Mouse (Mus musculus): ENCODE measurements around the gene Bub1. TPM values are rescaled to one million over a fixed set of nuclear protein-coding genes. Genes with fewer than 3 reads are reported as not detected.
A peak's percentile ranks its signal among the peaks of the same experiment; 100 is the strongest.

Gene Bub1
- polyA plus RNA-seq, 1 experiment from 2014 or later = 1.4 TPM

DNA sequence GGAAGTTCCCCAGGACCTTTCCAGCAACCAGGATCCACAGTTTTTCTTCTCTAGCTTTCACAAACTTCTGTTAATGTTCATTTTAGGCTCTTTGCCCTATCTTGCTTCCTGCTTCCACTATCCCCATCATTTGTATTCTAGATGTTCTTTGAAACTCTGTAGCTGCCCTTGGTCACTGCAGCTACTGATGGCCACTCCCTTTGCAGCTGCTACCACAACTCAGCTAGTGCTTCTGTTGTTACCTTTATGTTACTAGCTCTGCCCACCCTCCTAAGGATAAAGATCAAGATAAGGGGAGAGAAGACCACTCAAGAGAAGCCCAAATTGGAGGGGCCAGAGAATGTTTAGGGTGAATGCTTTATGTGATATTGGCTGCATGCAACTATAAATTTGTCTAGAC, 14.3 kb upstream of the Bub1 start:
- DNase-seq (ENCODE audit: low spot score) (no peak), ATAC-seq (no peak)
- H3K27ac ChIP-seq (ENCODE audit: low read length) = no peak overlapping the region
- TF ChIP-seq CTCF (IDR thresholded peaks at IDR 0.05) (no peak), EP300 (IDR thresholded peaks at IDR 0.05) (no peak)
- no peaks in the 10 kb centered on the region for H3K27me3 ChIP-seq (replicated peaks; ENCODE audit: insufficient read depth, low read length)
- H3K9ac ChIP-seq (replicated peaks; ENCODE audit: low read depth) = no peak overlapping the region
- H3K36me3 ChIP-seq (ENCODE audit: insufficient read depth, low read length) = no peaks in the 10 kb centered on the region
- H3K9me3 ChIP-seq (ENCODE audit: low read length) = no peaks in the 10 kb centered on the region
- H3K4me3 ChIP-seq (ENCODE audit: low read depth, low read length) = no peak overlapping the region
- H3K4me1 ChIP-seq (ENCODE audit: insufficient read depth, low read depth, low read length) = no peaks in the 10 kb centered on the region
- no peak overlapping the region for H3K4me2 ChIP-seq (replicated peaks; ENCODE audit: low read depth, low read length)

GRCm38 (mm10) chr2:127845346-127845982, 13.8 kb upstream of the Bub1 start:
- no peaks in the 10 kb centered on the region for H3K9me3 ChIP-seq (ENCODE audit: low read length)
- TF ChIP-seq EP300 (IDR thresholded peaks at IDR 0.05) = no peak
- TF ChIP-seq CTCF (IDR thresholded peaks at IDR 0.05) = peak; percentile 64
- 34% methylated on average over 7 of the region's 7 CpGs for WGBS
- H3K27me3 ChIP-seq (replicated peaks; ENCODE audit: insufficient read depth, low read length) = no peaks in the 10 kb centered on the region; the same call in 1 of the 2 replicates
- DNase-seq (ENCODE audit: low spot score) (peak; percentile 78), ATAC-seq (peak; percentile 53; the same call in 1 of the 2 replicates)
- no peak overlapping the region for H3K9ac ChIP-seq (replicated peaks; ENCODE audit: low read depth)
- H3K36me3 ChIP-seq (ENCODE audit: insufficient read depth, low read length) = no peaks in the 10 kb centered on the region
- H3K4me1 ChIP-seq (ENCODE audit: insufficient read depth, low read depth, low read length) = no peaks in the 10 kb centered on the region
- no peak overlapping the region for H3K27ac ChIP-seq (ENCODE audit: low read length)
- H3K4me2 ChIP-seq (replicated peaks; ENCODE audit: low read depth, low read length) = no peak overlapping the region
- H3K4me3 ChIP-seq (ENCODE audit: low read depth, low read length) = no peak overlapping the region

- H3K4me1 ChIP-seq (ENCODE audit: insufficient read depth, low read depth, low read length) = no peaks in the 10 kb centered on the region
- no peaks in the 10 kb centered on the region for H3K36me3 ChIP-seq (ENCODE audit: insufficient read depth, low read length)
- no peak for ATAC-seq
- no peak overlapping the region for H3K9ac ChIP-seq (replicated peaks; ENCODE audit: low read depth)
- peaks cover 5% of the 10 kb centered on the region; the same call in 1 of the 2 replicates for H3K27me3 ChIP-seq (replicated peaks; ENCODE audit: insufficient read depth, low read length)
- no peak overlapping the region for H3K4me2 ChIP-seq (replicated peaks; ENCODE audit: low read depth, low read length)
- TF ChIP-seq EP300 (IDR thresholded peaks at IDR 0.05) = no peak
- no peak for TF ChIP-seq CTCF (IDR thresholded peaks at IDR 0.05)
- no peak for DNase-seq (ENCODE audit: low spot score)
- WGBS = 66% methylated on average over 3 of the region's 3 CpGs
- no peak overlapping the region for H3K4me3 ChIP-seq (ENCODE audit: low read depth, low read length)
- H3K9me3 ChIP-seq (ENCODE audit: low read length) = no peaks in the 10 kb centered on the region
- no peak overlapping the region for H3K27ac ChIP-seq (ENCODE audit: low read length)
These were observed 10.8 kb upstream of the Bub1 start for GRCm38 (mm10) chr2:127842421-127842820.

DNA sequence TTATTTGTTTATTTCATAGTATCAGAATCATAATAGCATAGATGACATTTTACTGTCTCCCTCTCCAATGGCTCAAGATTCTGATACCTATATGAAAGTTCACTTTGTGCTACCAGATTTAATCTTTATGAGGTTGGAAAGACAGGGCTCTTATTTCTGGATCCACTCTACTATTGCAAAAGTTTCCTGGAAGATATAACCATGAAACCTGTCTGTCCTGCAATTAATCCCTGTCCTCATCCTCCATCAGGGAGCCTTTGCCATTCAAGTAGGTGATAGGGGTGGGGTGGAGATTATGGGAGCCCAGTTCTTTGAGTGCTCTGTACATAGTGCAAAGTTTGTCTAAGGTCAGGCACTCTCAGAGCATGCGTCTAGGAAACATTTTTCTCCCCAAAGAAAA, 9.7 kb upstream of the Bub1 start:
- WGBS = 54% methylated on average over 1 of the region's 1 CpGs
- Histone ChIP-seq H3K9me3 (ENCODE audit: low read length) (no peaks in the 10 kb centered on the region), H3K36me3 (ENCODE audit: insufficient read depth, low read length) (no peaks in the 10 kb centered on the region), H3K9ac (replicated peaks; ENCODE audit: low read depth) (no peak overlapping the region), H3K4me1 (ENCODE audit: insufficient read depth, low read depth, low read length) (no peaks in the 10 kb centered on the region), H3K4me3 (ENCODE audit: low read depth, low read length) (no peak overlapping the region), H3K27ac (ENCODE audit: low read length) (no peak overlapping the region), H3K27me3 (replicated peaks; ENCODE audit: insufficient read depth, low read length) (peaks cover 5% of the 10 kb centered on the region; the same call in 1 of the 2 replicates), H3K4me2 (replicated peaks; ENCODE audit: low read depth, low read length) (no peak overlapping the region)
- no peak for DNase-seq (ENCODE audit: low spot score)
- ATAC-seq = no peak
- TF ChIP-seq CTCF (IDR thresholded peaks at IDR 0.05) = no peak
- TF ChIP-seq EP300 (IDR thresholded peaks at IDR 0.05) = no peak

- peak overlapping the region; percentile 17; the same call in 1 of the 2 replicates for H3K4me2 ChIP-seq (replicated peaks; ENCODE audit: low read depth, low read length)
- no peaks in the 10 kb centered on the region for H3K9me3 ChIP-seq (ENCODE audit: low read length)
- no peak for TF ChIP-seq EP300 (IDR thresholded peaks at IDR 0.05)
- TF ChIP-seq CTCF (IDR thresholded peaks at IDR 0.05) = no peak
- peaks cover 5% of the 10 kb centered on the region; the same call in 1 of the 2 replicates for H3K27me3 ChIP-seq (replicated peaks; ENCODE audit: insufficient read depth, low read length)
- no peak overlapping the region for H3K4me3 ChIP-seq (ENCODE audit: low read depth, low read length)
- H3K9ac ChIP-seq (replicated peaks; ENCODE audit: low read depth) = no peak overlapping the region
- no peaks in the 10 kb centered on the region for H3K36me3 ChIP-seq (ENCODE audit: insufficient read depth, low read length)
- H3K27ac ChIP-seq (ENCODE audit: low read length) = no peak overlapping the region
- WGBS = 17% methylated on average over 11 of the region's 11 CpGs
- ATAC-seq (no peak), DNase-seq (ENCODE audit: low spot score) (no peak)
- H3K4me1 ChIP-seq (ENCODE audit: insufficient read depth, low read depth, low read length) = no peaks in the 10 kb centered on the region
These were observed 7.8 kb upstream of the Bub1 start for GRCm38 (mm10) chr2:127839425-127839824.

DNA sequence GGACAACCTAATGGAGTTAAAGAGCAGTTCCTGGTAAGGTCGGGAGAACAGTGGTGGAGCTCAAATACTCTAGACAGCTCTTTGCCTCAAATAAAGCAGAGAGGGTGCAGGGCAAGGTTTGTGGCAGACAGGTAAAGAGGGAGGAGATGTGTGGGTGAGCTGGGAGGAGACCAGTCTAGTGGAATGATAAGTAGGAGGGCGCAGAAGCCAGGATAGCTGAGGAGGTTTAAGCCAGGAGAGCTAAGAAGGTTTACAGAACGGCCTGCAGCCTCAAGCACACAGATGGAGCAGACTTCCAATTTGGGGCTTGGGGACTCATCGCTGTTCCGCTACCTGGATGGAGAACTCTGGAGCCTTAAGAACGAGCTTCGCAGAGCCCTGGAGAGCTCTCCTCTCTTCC, 6.9 kb upstream of the Bub1 start, which contains the start of gene Acoxl:
Gene Acoxl (plus strand): TSS at position 301 of the 400 bp plus-strand sequence.
- Histone ChIP-seq H3K9me3 (ENCODE audit: low read length) (no peaks in the 10 kb centered on the region), H3K4me3 (ENCODE audit: low read depth, low read length) (no peak within 1 kb of the TSS), H3K4me2 (replicated peaks; ENCODE audit: low read depth, low read length) (peak within 1 kb of the TSS; percentile 17; the same call in 1 of the 2 replicates), H3K27me3 (replicated peaks; ENCODE audit: insufficient read depth, low read length) (peaks cover 5% of the 10 kb centered on the region; the same call in 1 of the 2 replicates), H3K27ac (ENCODE audit: low read length) (no peak within 1 kb of the TSS), H3K36me3 (ENCODE audit: insufficient read depth, low read length) (no peaks in the 10 kb centered on the region), H3K9ac (replicated peaks; ENCODE audit: low read depth) (no peak within 1 kb of the TSS), H3K4me1 (ENCODE audit: insufficient read depth, low read depth, low read length) (no peaks in the 10 kb centered on the region)
- DNase-seq (ENCODE audit: low spot score) (no peak), ATAC-seq (no peak)
- 59% methylated on average over 7 of the region's 7 CpGs for WGBS
- TF ChIP-seq EP300 (IDR thresholded peaks at IDR 0.05) = no peak
- TF ChIP-seq CTCF (IDR thresholded peaks at IDR 0.05) = no peak
